Mouse (Mus musculus) MEL (cell line): ENCODE measurements around the gene St3gal2. TPM values are rescaled to one million over a fixed set of nuclear protein-coding genes. Genes with fewer than 3 reads are reported as not detected.

Experiments
- DNase-seq: peaks from one replicate; pipeline ENCODE4 v3.0.0; 2011; ENCODE audit warnings: low read depth, low spot score
- H3K27ac ChIP-seq: 2 replicates; pipeline ENCODE4 v1.5.1; 2012; ENCODE audit warnings: low read depth, mild to moderate bottlenecking, control low read depth, low read length, moderate library complexity; ENCODE audit not compliant: control insufficient read depth
- H3K27me3 ChIP-seq, 2 experiments: fragments of 150-350 bp in 1 of 2; sonication (generic) in 1 of 2; 2 replicates each; pipeline ENCODE4 v1.6.1; 2012; ENCODE audit warnings: low read length in 2 of 2, mild to moderate bottlenecking in 2 of 2, improper control_type of control experiment in 1 of 2, moderate library complexity in 1 of 2; ENCODE audit not compliant: insufficient read depth in 2 of 2, control insufficient read depth in 1 of 2
- H3K36me3 ChIP-seq, 2 experiments: 2 replicates each; pipeline ENCODE4 v1.6.1; 2012 to 2014; ENCODE audit warnings: low read length in 2 of 2, improper control_type of control experiment in 1 of 2, inconsistent platforms in 1 of 2, mild to moderate bottlenecking in 1 of 2; ENCODE audit not compliant: insufficient read depth in 2 of 2, control insufficient read depth in 1 of 2
- H3K4me1 ChIP-seq, 2 experiments: fragments of 150-350 bp in 1 of 2; sonication (generic) in 1 of 2; 2 replicates each; pipeline ENCODE4 v1.6.1; 2012; ENCODE audit warnings: low read length in 2 of 2, improper control_type of control experiment in 1 of 2, mild to moderate bottlenecking in 1 of 2; ENCODE audit not compliant: insufficient read depth in 2 of 2, control insufficient read depth in 1 of 2
- H3K4me3 ChIP-seq, 2 experiments: fragments of 150-350 bp in 1 of 2; sonication (generic) in 1 of 2; 2 replicates each; pipeline ENCODE4 v1.5.1; 2012; ENCODE audit warnings: low read depth in 2 of 2, low read length in 2 of 2, mild to moderate bottlenecking in 2 of 2, moderate library complexity in 2 of 2, control low read depth in 1 of 2, improper control_type of control experiment in 1 of 2; ENCODE audit not compliant: control insufficient read depth in 1 of 2, insufficient read depth in 1 of 2
- H3K79me2 ChIP-seq: 2 replicates; pipeline ENCODE4 v1.6.1; 2012; ENCODE audit warnings: mild to moderate bottlenecking, low read length, moderate library complexity; ENCODE audit not compliant: control insufficient read depth, poor library complexity, insufficient read depth
- H3K9ac ChIP-seq: 2 replicates; pipeline ENCODE4 v1.6.1; 2012; ENCODE audit warnings: low read depth, mild to moderate bottlenecking, control low read depth, low read length, moderate library complexity; ENCODE audit not compliant: control insufficient read depth, poor library complexity, severe bottlenecking
- H3K9me3 ChIP-seq: fragments of 150-350 bp; sonication (generic); replicated peaks from 2 replicates; pipeline ENCODE4 v1.6.1; 2012; ENCODE audit warnings: mild to moderate bottlenecking, low read length, improper control_type of control experiment, moderate library complexity; ENCODE audit not compliant: insufficient read depth
- BHLHE40 ChIP-seq: IDR thresholded peaks from 2 replicates; pipeline ENCODE4 v1.6.1; 2012; ENCODE audit warnings: low read depth, mild to moderate bottlenecking, inconsistent platforms, low read length, improper control_type of control experiment, borderline replicate concordance
- CHD1 ChIP-seq: IDR thresholded peaks from 2 replicates; pipeline ENCODE4 v1.6.1; 2012; ENCODE audit warnings: low read depth, mild to moderate bottlenecking, inconsistent platforms, low read length, improper control_type of control experiment
- E2F4 ChIP-seq: IDR thresholded peaks from 2 replicates; pipeline ENCODE4 v1.6.1; 2011; ENCODE audit warnings: low read depth, low read length, improper control_type of control experiment, borderline replicate concordance
- ELF1 ChIP-seq: IDR thresholded peaks from 2 replicates; pipeline ENCODE4 v1.6.1; 2014; ENCODE audit warnings: low read depth, mild to moderate bottlenecking, inconsistent platforms, low read length, improper control_type of control experiment, moderate library complexity
- KAT2A ChIP-seq: conservative IDR thresholded peaks from 2 replicates; pipeline ENCODE4 v1.6.1; 2012; ENCODE audit warnings: low read depth, low read length, improper control_type of control experiment, inconsistent platforms
- MAFK ChIP-seq: IDR thresholded peaks from 2 replicates; pipeline ENCODE4 v1.6.1; 2011; ENCODE audit warnings: low read depth, mild to moderate bottlenecking, low read length, improper control_type of control experiment, borderline replicate concordance
- MEF2A ChIP-seq: IDR thresholded peaks from 2 replicates; pipeline ENCODE4 v1.6.1; 2014; ENCODE audit warnings: low read depth, mild to moderate bottlenecking, inconsistent platforms, low read length, improper control_type of control experiment; ENCODE audit not compliant: poor library complexity, insufficient replicate concordance, severe bottlenecking; ENCODE audit errors: extremely low read depth
- NRF1 ChIP-seq: IDR thresholded peaks from 2 replicates; pipeline ENCODE4 v1.6.1; 2014; ENCODE audit warnings: low read depth, mild to moderate bottlenecking, inconsistent platforms, low read length, improper control_type of control experiment, moderate library complexity; ENCODE audit not compliant: poor library complexity, insufficient read depth, severe bottlenecking
- POLR2AphosphoS5 ChIP-seq: IDR thresholded peaks from 2 replicates; pipeline ENCODE4 v1.6.1; 2012; ENCODE audit warnings: low read depth, borderline replicate concordance, mild to moderate bottlenecking, inconsistent platforms, low read length, moderate library complexity, mixed read lengths
- TAL1 ChIP-seq: IDR thresholded peaks from 2 replicates; pipeline ENCODE4 v1.6.1; 2012; ENCODE audit warnings: mild to moderate bottlenecking, inconsistent platforms, low read length, moderate library complexity, mixed read lengths
- UBTF ChIP-seq: IDR thresholded peaks from 2 replicates; pipeline ENCODE4 v1.6.1; 2012; ENCODE audit warnings: low read depth, mild to moderate bottlenecking, inconsistent platforms, low read length, improper control_type of control experiment, moderate library complexity, borderline replicate concordance; ENCODE audit not compliant: insufficient read depth
- USF2 ChIP-seq, 2 experiments: IDR thresholded peaks; 2 replicates each; pipeline ENCODE4 v1.6.1; 2011 to 2012; ENCODE audit warnings: improper control_type of control experiment in 2 of 2, low read length in 2 of 2, borderline replicate concordance in 1 of 2, inconsistent platforms in 1 of 2, low read depth in 1 of 2, mild to moderate bottlenecking in 1 of 2; ENCODE audit not compliant: insufficient read depth in 1 of 2
- ZKSCAN1 ChIP-seq: IDR thresholded peaks from 2 replicates; pipeline ENCODE4 v1.6.1; 2012; ENCODE audit warnings: low read depth, mild to moderate bottlenecking, inconsistent platforms, low read length, improper control_type of control experiment, moderate library complexity
- ZMIZ1 ChIP-seq: IDR thresholded peaks from 2 replicates; pipeline ENCODE4 v1.6.1; 2012; ENCODE audit warnings: low read depth, mild to moderate bottlenecking, inconsistent platforms, low read length, improper control_type of control experiment, moderate library complexity
- polyA plus RNA-seq, 2 experiments: library from polyadenylated mRNA; stranded (reverse) in 1 of 2; unstranded in 1 of 2; fragments of >175 nt in 1 of 2; fragments of >200 nt in 1 of 2; gene quantifications; 2 replicates each; pipeline versions ENCODE4 v1.2.1 to v1.2.4; 2012; ENCODE audit warnings: low replicate concordance in 2 of 2, low read depth in 1 of 2; ENCODE audit not compliant: insufficient read length in 2 of 2, insufficient read depth in 1 of 2, missing spikeins in 1 of 2
- total RNA-seq: library from RNA; depleted of rRNA; stranded (reverse); fragments of 300-350 nt; gene quantifications from 2 replicates; pipeline ENCODE4 v1.2.3, GENCODE M21; 2012

St3gal2 gene
- total and polyA plus RNA-seq, 3 experiments, result 5.2 to 18.0 TPM; not detected in 1

GRCm38 (mm10) chr8:110944276-110944876, 24.7 kb downstream of the St3gal2 start:
- Histone ChIP-seq H3K36me3 (peaks cover 0 to 20% of the 10 kb centered on the region in 2 experiments; a peak in 2 of 4 replicates), H3K9me3 (no peaks in the 10 kb centered on the region), H3K9ac (no peak overlapping the region), H3K27me3 (no peaks in the 10 kb centered on the region), H3K79me2 (no peaks in the 10 kb centered on the region), H3K27ac (no peak overlapping the region), H3K4me1 (peaks cover 17 to 22% of the 10 kb centered on the region in 2 experiments), H3K4me3 (no peak overlapping the region)
- no peak for TF ChIP-seq NRF1
- no peak for TF ChIP-seq KAT2A
- no peak for TF ChIP-seq MEF2A
- no peak for TF ChIP-seq POLR2AphosphoS5
- TF ChIP-seq ZMIZ1, result no peak
- no peak for TF ChIP-seq MAFK
- no peak for TF ChIP-seq ZKSCAN1
- TF ChIP-seq USF2 (IDR thresholded peaks at IDR 0.05; ENCODE audit: borderline replicate concordance in 1 of 2, insufficient read depth in 1 of 2, low read depth in 1 of 2, low read length in 2 of 2), result no peak
- no peak for TF ChIP-seq BHLHE40
- TF ChIP-seq CHD1, result no peak
- TF ChIP-seq UBTF, result no peak
- TF ChIP-seq ELF1, result no peak
- no peak for TF ChIP-seq E2F4
- no peak for TF ChIP-seq TAL1
- no peak for DNase-seq

- no peak overlapping the region for H3K9ac ChIP-seq
- peaks cover 5 to 9% of the 10 kb centered on the region in 2 experiments for H3K4me1 ChIP-seq
- H3K4me3 ChIP-seq, result no peak overlapping the region
- H3K36me3 ChIP-seq, result peaks cover 0 to 8% of the 10 kb centered on the region in 2 experiments; a peak in 2 of 4 replicates
- DNase-seq, result no peak
- H3K79me2 ChIP-seq, result no peaks in the 10 kb centered on the region
- H3K27me3 ChIP-seq, result no peaks in the 10 kb centered on the region
- no peak overlapping the region for H3K27ac ChIP-seq
- H3K9me3 ChIP-seq, result no peaks in the 10 kb centered on the region
- no peak for TF ChIP-seq ELF1
Measured at GRCm38 (mm10) chr8:110945716-110946115, 26.0 kb downstream of the St3gal2 start.
